Mouse (Mus musculus) brain, adult 2 months (tissue): ENCODE results near the gene Tm6sf2.

Experiments
- DNase-seq: peaks from one replicate; pipeline ENCODE4 v3.0.0; 2011; ENCODE audit warnings: low read depth, low spot score

Gene Tm6sf2

DNA sequence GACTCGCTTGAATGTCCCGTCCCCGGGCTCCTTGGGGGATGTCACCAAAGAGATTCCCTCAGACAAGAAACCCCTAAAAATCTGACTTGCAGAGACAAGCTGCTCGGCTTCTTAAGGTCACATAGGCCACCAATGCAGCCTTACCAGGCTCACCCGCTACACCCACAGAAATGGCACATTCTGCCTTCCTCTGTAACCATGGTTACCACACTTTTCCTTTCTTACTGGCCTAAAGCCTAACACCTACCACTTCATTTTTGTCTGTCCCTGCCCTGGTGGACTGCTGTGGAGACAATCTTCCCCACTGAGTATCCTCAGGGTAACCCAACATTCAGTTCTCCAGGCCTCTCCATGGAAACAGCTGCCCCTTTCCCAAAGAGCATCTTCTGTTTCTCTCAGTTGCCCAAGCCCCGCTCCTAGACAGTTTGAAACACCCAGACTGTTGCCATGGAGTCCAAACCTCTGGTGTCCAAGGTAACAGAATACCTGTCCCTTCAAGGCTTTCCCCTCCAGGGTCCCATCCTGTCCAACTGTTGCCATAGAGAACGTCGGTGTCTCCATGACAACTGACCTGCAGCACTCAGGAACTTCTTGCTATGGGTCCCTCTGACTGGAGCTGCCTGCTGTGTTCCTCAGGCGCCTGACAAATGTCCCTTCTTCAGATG lies 16.7 kb downstream of the Tm6sf2 start:
- peak; percentile 72 for DNase-seq

DNA sequence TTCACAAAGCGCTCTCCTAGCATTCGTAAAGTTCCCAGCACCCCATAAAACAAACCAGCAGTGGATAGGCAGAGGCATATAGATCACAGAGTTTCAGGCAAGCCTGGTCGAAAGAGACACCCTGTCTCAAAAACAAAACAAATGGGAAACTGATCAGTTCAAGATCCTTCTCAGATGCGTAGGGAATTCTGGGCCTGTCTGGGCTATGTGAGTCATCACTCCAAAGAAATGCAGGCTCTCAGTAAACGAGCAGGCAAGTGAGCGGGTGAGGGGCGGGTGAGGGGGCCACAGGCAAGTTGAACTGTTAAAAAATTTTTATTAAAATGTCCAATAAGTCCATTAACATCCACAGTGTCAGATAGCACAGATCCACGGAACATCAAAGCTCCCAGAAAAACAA lies 20.1 kb downstream of the Tm6sf2 start:
- peak; percentile 71 for DNase-seq

DNA sequence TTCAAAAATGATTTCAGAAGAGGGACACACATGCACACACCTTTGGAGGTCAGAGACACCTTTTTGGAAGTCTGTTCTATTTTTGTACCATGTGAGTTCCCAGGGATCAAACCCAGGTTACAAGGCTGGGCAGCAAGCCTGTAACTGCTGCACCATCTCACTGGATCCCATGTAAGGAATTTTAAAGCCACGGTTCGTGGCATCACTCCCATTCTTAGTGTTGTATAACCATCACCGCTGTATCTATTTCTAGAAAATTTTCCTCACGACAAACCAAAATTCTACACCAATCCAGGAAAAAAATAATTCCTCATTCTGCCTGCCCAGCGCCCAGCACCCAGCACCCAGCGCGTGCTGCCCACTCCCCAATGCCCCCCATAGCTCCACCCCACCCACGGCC lies 26.6 kb downstream of the Tm6sf2 start:
- DNase-seq: peak; percentile 76

DNA sequence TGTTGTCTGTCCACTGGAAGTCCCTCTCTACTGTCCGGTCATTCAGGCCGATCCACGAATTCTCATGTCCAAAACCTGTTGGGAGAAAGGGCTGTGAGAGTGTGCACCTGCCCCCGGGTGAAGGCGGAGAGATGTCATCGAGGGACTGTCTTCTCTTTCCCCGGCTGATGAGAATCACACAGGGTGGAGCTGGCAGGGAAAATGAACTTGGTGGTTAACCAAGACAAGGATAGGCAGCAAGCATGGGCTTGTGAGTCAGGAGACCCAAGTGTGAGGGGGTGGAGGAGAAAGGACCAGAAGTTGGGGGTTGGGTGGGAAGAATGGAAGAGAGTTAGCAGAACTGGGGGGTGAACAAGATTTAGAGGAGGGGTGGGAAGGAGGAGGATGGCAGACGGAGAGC lies 27.5 kb downstream of the Tm6sf2 start:
- peak; percentile 83 for DNase-seq

DNA sequence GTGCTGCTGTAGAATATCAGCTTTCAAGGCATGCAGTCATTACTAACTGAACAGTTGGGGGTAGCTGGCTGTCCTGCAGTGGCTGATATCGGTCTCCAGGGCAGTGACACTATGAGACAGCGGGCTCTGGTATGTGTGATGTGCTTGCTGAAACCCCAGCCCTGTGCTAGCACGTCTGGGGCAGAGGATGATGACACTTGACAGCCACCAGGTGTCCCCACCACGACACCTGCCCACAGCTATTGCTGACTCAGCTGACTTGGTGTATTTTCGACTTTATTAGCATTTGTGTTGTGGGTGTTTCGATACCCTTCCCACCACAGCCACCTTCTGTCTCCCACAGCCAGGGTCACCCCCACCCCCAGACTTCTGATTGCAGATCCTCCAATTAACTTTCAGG lies 31.8 kb downstream of the Tm6sf2 start:
- peak; percentile 79 for DNase-seq

DNA sequence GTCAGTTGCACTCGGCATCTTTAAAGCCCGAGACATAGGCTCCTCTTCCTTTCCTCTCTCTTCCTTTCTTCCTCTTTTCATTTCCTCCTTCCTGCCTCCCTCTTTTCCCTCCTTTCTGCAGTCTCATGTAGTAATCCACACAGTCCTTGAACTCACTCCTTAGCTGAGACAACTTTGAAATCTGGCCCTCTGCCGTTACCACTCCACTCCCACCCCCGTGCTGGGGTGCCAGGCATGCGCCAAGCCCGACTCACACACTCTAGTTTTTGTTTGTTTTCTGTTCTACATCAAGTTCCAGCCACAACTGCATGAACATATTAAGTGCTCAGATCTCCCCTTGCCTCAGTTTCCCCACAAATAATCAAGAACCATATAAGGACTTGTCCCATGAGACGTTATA lies 32.2 kb downstream of the Tm6sf2 start:
- peak; percentile 53 for DNase-seq

DNA sequence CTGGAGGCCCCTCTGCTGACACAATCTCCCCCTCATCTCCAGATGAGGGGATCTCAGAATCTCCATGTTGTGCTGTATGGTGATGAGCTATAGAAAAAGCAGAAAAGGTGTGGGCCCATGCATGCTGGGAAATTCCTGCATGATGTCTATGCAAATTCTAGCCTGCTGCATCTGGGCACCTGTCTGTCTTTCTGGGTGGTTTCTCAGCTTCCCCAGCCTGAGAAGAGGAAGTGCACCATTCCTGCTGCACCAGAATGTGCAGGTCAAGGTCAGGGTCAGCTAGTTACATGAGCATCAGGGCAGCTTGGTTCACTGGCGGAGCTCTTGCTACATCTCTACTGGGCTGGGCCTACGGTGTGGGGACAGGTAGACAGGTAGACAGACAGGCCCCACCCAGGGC lies 37.7 kb downstream of the Tm6sf2 start:
- no peak for DNase-seq

DNA sequence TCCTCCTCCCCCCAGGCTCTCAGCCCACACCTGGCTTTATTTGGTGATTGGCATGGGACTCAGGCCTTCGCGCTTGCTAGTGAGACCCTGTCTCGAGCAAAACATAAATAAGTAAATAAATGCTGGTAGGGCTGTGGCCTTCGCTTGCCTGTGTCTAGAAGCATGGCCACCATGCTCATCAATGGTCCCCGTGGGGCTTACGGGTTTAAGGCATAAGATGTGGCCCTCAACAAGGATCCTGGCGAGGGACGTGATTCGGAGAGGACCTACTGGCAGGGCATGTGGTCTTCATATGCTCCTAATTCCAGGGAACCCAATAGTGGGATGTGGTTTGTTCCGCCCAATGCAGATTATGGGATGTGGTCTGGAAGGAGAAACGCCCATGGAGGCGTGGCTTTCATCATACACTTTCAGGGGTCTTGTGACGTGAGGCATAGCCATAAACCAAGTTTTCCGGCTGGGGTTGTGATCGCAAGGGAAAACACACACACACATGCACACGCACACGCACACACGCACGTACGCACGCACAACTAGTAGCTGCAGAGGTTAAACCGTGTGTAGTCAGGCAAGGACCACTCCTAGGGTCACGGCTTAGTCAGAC lies 38.6 kb downstream of the Tm6sf2 start:
- DNase-seq: no peak

DNA sequence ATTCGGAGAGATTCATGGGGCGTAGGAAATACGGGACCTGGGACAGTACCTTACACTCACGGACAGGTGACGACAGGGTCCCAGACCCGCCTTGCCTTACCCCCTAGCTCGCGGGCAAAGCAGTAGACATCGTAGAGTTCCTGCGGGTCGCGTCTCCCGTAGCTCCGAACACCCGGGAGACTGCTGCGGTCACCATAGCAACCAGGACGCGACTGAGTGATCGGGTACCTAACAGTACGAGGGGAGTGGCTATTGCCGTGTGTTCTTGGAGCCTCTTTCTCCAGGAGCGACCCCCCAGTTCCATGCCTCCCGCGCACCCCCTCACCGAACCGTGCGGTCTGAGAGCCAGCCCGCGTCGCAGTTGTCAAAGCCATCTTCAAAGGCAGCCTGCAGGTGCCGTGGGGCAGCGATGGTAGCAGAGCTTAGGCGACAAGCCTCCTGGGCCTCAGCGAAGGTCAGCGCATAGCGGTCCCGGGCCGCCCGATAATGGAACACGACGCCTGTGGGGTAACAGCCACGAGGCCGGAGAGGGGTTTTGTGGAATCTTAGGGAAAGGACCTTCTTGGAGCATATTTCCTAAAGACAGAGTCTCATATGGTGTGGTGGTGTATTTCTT lies 39.8 kb downstream of the Tm6sf2 start:
- DNase-seq: no peak

DNA sequence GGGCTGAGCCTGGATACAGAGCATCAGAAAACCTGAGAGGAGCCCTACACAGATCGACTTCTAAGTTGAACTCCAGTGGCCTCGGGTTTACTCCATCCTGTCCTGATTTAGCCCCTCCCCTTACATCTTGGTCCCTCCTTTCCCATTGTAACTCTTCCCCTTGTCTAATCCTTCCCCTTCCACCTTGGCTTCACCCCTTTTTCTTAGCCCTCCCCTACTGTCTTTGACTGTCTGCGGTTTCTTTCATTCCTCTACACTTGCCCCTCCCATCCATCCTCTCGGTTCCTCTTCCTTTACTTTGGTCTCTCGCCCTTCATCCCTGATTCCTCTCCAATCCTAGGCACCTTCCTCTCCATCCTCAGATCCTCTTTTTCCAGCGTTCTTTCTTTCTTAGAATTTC lies 41.8 kb downstream of the Tm6sf2 start:
- DNase-seq: no peak

DNA sequence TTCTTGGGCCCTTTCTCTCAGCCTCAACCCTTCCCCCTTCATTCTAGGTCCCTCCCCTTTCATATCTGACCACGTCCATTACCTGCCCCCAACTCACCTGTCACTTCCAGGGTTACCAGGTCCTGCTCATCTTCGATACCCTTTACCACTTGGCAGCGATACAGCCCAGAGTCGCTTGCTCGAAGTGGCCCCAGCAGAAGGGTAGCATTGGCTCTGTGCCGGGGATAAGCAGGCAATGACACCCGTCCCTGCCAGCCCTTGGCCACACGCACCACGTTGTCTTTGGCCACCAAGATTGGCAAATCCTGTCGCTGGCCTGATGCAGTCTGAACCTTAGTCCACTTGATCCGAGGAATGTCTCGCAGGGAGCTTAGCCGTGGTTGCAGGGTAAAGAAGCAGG lies 42.2 kb downstream of the Tm6sf2 start:
- DNase-seq: no peak

DNA sequence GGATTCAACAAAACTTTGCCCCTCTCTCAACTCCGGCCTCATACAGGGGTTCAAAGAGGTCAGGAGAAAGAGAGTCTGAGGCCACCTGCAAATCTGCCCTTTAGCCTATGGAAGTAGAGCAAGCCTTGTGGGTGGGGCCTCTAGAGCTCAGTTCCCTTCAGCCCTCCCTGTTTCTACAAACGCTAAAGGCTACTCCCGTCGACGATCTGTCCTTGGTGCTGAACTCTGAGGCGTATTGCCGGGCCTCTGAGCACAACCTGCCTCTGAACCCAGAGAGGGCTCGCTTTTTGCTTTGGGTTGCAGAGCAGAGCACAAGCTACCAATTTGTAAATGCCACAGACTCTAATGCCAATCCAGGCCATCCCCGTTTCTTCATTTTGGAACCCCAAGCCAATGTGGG lies 44.9 kb downstream of the Tm6sf2 start:
- DNase-seq: no peak

DNA sequence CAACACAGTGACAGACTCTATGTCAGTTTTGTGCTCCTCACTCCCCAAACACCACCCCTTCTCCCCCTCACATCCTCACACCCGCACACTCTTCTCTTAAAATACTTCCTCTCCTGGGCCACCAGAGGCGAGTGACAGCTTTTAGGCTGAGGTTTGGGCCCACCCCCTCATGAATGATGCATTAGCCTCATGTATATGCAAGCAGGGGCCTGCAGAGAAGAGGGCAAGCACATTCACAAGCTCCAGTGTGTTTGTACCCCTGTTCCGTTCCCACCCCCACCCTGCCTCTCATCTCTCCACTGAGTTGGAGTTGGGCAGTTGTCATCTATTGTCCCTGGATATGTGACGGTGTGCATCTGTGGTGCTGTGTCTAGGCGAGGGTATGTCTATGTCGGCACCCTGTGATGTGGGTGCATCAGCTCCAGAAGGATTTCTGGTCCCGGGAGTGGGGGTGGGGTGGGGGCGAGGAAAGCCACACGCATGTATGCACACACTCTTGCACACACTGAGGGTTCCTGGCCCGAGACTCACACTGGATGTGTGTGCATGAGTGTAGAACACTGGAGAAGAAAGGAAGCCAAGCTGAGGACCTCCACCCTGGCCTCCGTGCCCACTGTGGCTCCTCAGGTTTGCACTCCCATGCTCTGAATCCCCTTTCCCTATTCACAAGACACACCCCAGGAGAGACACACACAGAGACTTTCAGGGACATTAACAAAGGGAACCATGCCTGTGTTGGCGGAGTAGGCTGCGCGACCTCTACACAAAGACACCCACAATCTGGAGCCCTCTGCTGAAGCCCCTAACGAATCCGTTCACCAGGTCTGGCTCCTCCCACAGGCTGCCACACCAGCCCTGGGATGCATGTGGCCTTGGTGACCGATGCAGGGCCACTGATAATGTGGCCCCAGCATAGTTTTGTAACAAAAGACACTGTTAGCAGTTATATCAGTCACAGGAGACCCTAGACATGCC lies 46.3 kb downstream of the Tm6sf2 start:
- DNase-seq: peak; percentile 90

DNA sequence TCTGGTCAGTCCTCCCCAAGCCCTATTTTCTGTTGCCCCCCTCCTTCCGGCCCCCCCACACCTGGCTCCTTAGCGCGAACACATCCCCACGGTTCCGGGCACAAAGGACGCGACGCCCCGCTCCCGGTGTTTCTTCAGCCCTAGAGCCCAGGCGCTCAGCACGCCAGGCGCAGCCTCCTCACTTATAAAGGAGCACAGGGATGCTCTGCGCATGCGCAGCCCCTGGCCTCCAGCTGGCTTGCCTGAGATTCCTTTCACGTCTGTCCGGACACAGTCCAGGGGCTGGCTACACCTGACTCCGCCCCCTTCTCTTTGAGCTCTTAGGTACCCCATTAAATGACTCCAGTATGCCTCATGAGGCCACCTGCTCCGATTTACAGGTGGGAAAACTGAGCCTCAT lies 47.9 kb downstream of the Tm6sf2 start, which contains the start of gene Ncan:
Ncan (minus strand) TSS at position 207 of the 400 bp plus-strand sequence.
- peak; percentile 93 for DNase-seq

DNA sequence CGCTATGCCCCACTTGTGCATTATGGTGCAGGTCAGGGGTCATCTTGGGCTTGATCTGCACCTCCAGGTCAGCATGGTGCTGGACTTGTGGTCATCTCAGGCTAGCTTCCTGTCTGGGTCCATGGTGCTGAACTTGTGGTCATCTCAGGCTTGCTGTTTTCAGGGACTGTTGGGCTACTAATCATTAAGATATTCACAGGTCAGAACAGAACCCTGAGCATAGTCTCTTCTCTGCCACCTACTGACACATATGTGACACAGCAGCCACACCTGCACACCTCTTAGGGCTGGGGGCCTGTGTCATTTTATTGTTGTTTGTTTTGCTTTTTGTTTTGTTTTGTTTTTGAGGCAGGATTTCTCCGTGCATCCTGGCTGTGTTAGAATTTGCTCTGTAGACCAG lies 50.1 kb downstream of the Tm6sf2 start:
- DNase-seq: peak; percentile 34

DNA sequence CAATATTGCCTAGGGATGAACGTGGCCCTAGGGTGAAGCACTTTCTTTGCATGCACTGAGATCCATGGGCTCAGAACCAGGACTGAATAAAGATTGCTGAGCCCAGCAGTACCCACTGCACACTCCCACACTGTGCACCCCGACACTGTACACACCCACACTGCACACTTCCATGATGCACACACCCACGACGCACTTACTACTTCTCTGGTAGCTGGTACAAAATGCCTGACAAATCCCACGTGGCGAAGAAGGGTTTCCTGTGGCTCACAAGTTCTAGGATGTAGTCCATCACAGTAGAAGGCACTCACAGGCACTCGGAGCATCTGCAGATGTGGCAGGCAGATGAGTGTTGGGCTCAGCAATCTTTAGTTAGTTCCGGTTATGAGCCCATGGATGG lies 52.3 kb downstream of the Tm6sf2 start:
- peak; percentile 74 for DNase-seq

DNA sequence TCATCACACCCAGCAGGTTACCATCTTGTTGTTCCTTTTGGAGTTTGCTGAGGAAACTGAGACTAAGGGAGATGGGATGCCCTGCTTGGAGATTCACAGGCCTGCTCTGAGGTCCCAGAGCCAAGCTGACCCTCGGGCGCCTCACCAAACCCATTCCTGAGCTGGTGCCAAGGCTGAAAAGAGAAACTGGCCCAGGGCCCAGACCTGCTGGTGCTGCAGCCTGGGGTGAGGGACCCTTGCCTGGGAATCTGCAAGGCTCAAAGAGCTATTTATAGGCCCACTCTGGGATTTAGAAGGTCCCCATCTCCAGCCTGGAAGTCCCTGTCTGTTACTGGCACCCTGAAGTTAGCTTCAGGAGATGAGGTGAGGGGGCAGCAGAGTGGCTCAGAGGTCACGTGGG lies 55.7 kb downstream of the Tm6sf2 start:
- DNase-seq: peak; percentile 37

DNA sequence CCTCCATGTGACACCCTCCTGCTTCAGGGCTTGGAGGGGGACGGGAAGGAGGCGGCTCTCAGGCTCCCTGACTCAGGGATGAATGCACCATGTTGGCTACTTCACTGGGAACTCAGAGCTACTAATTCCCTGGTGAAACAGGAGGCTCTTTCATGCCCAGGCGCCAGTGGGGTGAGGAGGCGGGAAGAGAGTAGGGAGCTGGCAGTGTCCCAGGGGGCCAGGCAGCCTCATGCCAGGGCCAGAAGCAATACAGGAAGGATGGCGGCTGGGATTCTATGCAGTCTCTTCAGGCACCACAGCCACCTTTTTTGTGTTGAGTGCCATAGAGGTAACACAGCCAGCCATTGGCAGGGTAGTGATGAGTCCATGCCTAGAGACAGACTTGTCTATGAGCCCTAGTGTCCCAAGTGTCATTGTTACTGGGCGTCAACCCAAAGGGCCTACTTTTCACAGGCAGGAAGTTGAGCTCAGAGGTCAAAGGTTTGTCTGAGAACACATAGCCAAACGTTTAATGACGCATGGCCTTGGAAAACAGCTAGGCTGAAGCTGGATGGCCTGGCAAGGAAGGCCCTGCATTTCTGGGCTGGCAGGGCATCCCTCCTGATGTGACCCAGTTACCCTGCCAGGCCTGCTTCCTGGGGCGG lies 56.7 kb downstream of the Tm6sf2 start:
- DNase-seq: peak; percentile 86
